9 mouse cellular contexts compared by ENCODE assay signal in the genomic region with DNA sequence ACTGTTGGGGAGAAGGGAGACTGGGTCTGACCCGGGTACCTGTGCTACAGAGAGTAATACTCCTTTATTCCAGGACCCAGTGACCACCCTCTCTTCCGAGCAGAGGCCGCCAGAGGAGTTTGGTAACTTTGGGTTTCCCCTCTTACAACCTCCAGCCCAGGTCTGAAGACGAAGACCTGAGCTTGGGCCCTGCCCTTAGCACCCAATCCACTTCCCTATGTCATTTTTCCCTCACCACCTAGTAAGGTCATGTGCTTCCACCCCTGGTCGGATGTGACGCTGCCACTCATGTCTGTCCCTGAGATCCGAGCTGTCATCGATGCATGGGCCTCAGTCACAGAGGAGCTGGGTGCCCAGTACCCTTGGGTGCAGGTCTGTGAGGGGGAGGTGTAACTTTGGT. TPM values are rescaled to one million over a fixed set of nuclear protein-coding genes. Genes with fewer than 3 reads are reported as not detected.
DNase-seq lines count a peak whose midpoint lies in the region; ATAC-seq lines count a peak whose summit lies in the region.
"Had no signal": no experiment of that assay in that cellular context is flagged by ENCODE, and none has a peak within 500 bp of the region (broad histone marks: within the 10 kb centered on the region; RNA-seq: fewer than 3 reads in every experiment).

No protein-coding gene starts in this region.

- H3K4me3 ChIP-seq in kidney, embryonic 16.5 days (ENCODE audit: low read length), result peak overlapping the region; percentile 62
- peak overlapping the region; percentile 67 for H3K4me3 ChIP-seq in embryonic facial prominence, embryonic 11.5 days (ENCODE audit: low read depth, low read length)
- peak overlapping the region; percentile 63 for H3K4me3 ChIP-seq in hindbrain, embryonic 14.5 days (replicated peaks; ENCODE audit: low read length)
- H3K4me3 ChIP-seq in midbrain, embryonic 16.5 days (ENCODE audit: low read depth, low read length), result peak overlapping the region; percentile 66

- no peaks in the 10 kb centered on the region for H3K27me3 ChIP-seq in kidney, embryonic 16.5 days (ENCODE audit: insufficient read depth, low read length)
- no peaks in the 10 kb centered on the region for H3K27me3 ChIP-seq in embryonic facial prominence, embryonic 11.5 days (ENCODE audit: control insufficient read depth, insufficient read depth, low read length)
- no peaks in the 10 kb centered on the region for H3K27me3 ChIP-seq in hindbrain, embryonic 14.5 days (ENCODE audit: control insufficient read depth, insufficient read depth, low read length)
- H3K27me3 ChIP-seq in midbrain, embryonic 16.5 days (ENCODE audit: control insufficient read depth, insufficient read depth, low read depth, low read length), result no peaks in the 10 kb centered on the region

- no peak overlapping the region for H3K27ac ChIP-seq in kidney, embryonic 16.5 days (ENCODE audit: low read length)
- no peak overlapping the region for H3K27ac ChIP-seq in embryonic facial prominence, embryonic 11.5 days (replicated peaks; ENCODE audit: low read depth, low read length)
- H3K27ac ChIP-seq in hindbrain, embryonic 14.5 days, result no peak overlapping the region
- no peak overlapping the region for H3K27ac ChIP-seq in midbrain, embryonic 16.5 days (ENCODE audit: low read length)

- peak overlapping the region; percentile 82 for H3K9ac ChIP-seq in kidney, embryonic 16.5 days (replicated peaks; ENCODE audit: low read length)
- H3K9ac ChIP-seq in embryonic facial prominence, embryonic 11.5 days (replicated peaks; ENCODE audit: low read length), result peak overlapping the region; percentile 34
- peak overlapping the region; percentile 77 for H3K9ac ChIP-seq in hindbrain, embryonic 14.5 days
- H3K9ac ChIP-seq in midbrain, embryonic 16.5 days (ENCODE audit: low read depth, low read length), result peak overlapping the region; percentile 75

- no peak for DNase-seq in kidney, postnatal 4 days
- DNase-seq in embryonic facial prominence, embryonic 11.5 days (ENCODE audit: low spot score), result no peak
- DNase-seq in hindbrain, embryonic 14.5 days (ENCODE audit: low spot score), result no peak
- no peak for DNase-seq in left cerebral cortex, adult 18-20 months (ENCODE audit: low spot score in 2 of 2)
- no peak for DNase-seq in gastrocnemius, postnatal 36 days
- no peak for DNase-seq in thymus, postnatal 25 days

- whole genome bisulfite sequencing in kidney, embryonic 16.5 days, result 76% methylated on average over 8 of the region's 8 CpGs
- 83% methylated on average over 8 of the region's 8 CpGs for WGBS in embryonic facial prominence, embryonic 11.5 days
- 80% methylated on average over 8 of the region's 8 CpGs for WGBS in hindbrain, embryonic 14.5 days
- 82% methylated on average over 8 of the region's 8 CpGs for WGBS in midbrain, embryonic 16.5 days

- peaks cover 35% of the 10 kb centered on the region for H3K4me1 ChIP-seq in kidney, embryonic 16.5 days (ENCODE audit: insufficient read depth, low read length)
- H3K4me1 ChIP-seq in embryonic facial prominence, embryonic 11.5 days (ENCODE audit: control insufficient read depth, insufficient read depth, low read length), result peaks cover 5% of the 10 kb centered on the region; the same call in 1 of the 2 replicates
- H3K4me1 ChIP-seq in hindbrain, embryonic 14.5 days (replicated peaks; ENCODE audit: control insufficient read depth, insufficient read depth, low read length), result peaks cover 25% of the 10 kb centered on the region
- peaks cover 23% of the 10 kb centered on the region for H3K4me1 ChIP-seq in midbrain, embryonic 16.5 days (ENCODE audit: control insufficient read depth, insufficient read depth, low read length)

- intact Hi-C loops in gastrocnemius, postnatal 36 days (cut with DNase I), result no loop called here

- H3K36me3 ChIP-seq in kidney, embryonic 16.5 days (ENCODE audit: insufficient read depth, low read length), result no peaks in the 10 kb centered on the region
- H3K36me3 ChIP-seq in embryonic facial prominence, embryonic 11.5 days (replicated peaks; ENCODE audit: control insufficient read depth, insufficient read depth, low read depth, low read length), result no peaks in the 10 kb centered on the region
- peaks cover 4% of the 10 kb centered on the region for H3K36me3 ChIP-seq in hindbrain, embryonic 14.5 days (replicated peaks; ENCODE audit: control insufficient read depth, insufficient read depth)
- H3K36me3 ChIP-seq in midbrain, embryonic 16.5 days (ENCODE audit: control insufficient read depth, insufficient read depth, low read length), result no peaks in the 10 kb centered on the region; the same call in 1 of the 2 replicates

- peak overlapping the region; percentile 84 for H3K4me2 ChIP-seq in kidney, embryonic 16.5 days (replicated peaks; ENCODE audit: low read depth, low read length)
- peak overlapping the region; percentile 88 for H3K4me2 ChIP-seq in embryonic facial prominence, embryonic 11.5 days (ENCODE audit: low read depth, low read length)
- peak overlapping the region; percentile 96 for H3K4me2 ChIP-seq in hindbrain, embryonic 14.5 days (replicated peaks)
- peak overlapping the region; percentile 58 for H3K4me2 ChIP-seq in midbrain, embryonic 16.5 days (ENCODE audit: low read length)

- no peak for ATAC-seq in kidney, embryonic 16.5 days (ENCODE audit: low FRiP score, low TSS enrichment)
- ATAC-seq in embryonic facial prominence, embryonic 11.5 days (replicated peaks; ENCODE audit: insufficient number of reproducible peaks, low FRiP score, low TSS enrichment, low read depth), result no peak
- no peak for ATAC-seq in hindbrain, embryonic 14.5 days (ENCODE audit: low FRiP score)
- ATAC-seq in midbrain, embryonic 16.5 days, result peak; percentile 8; the same call in 1 of the 2 replicates

- no peaks in the 10 kb centered on the region for H3K9me3 ChIP-seq in kidney, embryonic 16.5 days (ENCODE audit: low read length)
- H3K9me3 ChIP-seq in embryonic facial prominence, embryonic 11.5 days (replicated peaks; ENCODE audit: control insufficient read depth, low read length), result no peaks in the 10 kb centered on the region
- no peaks in the 10 kb centered on the region for H3K9me3 ChIP-seq in hindbrain, embryonic 14.5 days (ENCODE audit: control insufficient read depth, low read length)
- H3K9me3 ChIP-seq in midbrain, embryonic 16.5 days (replicated peaks; ENCODE audit: control insufficient read depth, low read length, poor library complexity, severe bottlenecking), result no peaks in the 10 kb centered on the region

RNA-seq across cellular contexts. Expression of a gene that starts 0.5 kb away (rescaled TPM):
- polyA plus RNA-seq in kidney, embryonic 16.5 days (2015; fragmentation: Nextera tagmentation; extraction: Ambion mirVana), result 98.2 and 100 TPM in 2 replicates
- 73.4 and 83.8 TPM in 2 replicates for polyA plus RNA-seq in embryonic facial prominence, embryonic 11.5 days (2014; fragmentation: Nextera tagmentation; extraction: Ambion mirVana)
- 77.5 and 84.5 TPM in 2 replicates for polyA plus RNA-seq in hindbrain, embryonic 14.5 days (2014; fragmentation: Nextera tagmentation; extraction: Ambion mirVana)
- polyA plus RNA-seq in midbrain, embryonic 16.5 days (2015; fragmentation: Nextera tagmentation; extraction: Ambion mirVana), result 57.3 and 65.1 TPM in 2 replicates
- total RNA-seq in left cerebral cortex, adult 18-20 months (2021), result 10 to 100 TPM; 49.5 to 58.6 TPM
- 1 to 10 TPM; 7.2 to 8.8 TPM for total RNA-seq in gastrocnemius, postnatal 36 days (2021)

RNA-seq across cellular contexts. Expression of a gene that starts 1.4 kb away (rescaled TPM):
- 61.9 and 65.5 TPM in 2 replicates for polyA plus RNA-seq in kidney, embryonic 16.5 days (2015; fragmentation: Nextera tagmentation; extraction: Ambion mirVana)
- 35.1 and 37.5 TPM in 2 replicates for polyA plus RNA-seq in embryonic facial prominence, embryonic 11.5 days (2014; fragmentation: Nextera tagmentation; extraction: Ambion mirVana)
- 46.2 and 47.2 TPM in 2 replicates for polyA plus RNA-seq in hindbrain, embryonic 14.5 days (2014; fragmentation: Nextera tagmentation; extraction: Ambion mirVana)
- polyA plus RNA-seq in midbrain, embryonic 16.5 days (2015; fragmentation: Nextera tagmentation; extraction: Ambion mirVana), result 52.5 and 58.9 TPM in 2 replicates
- 10 to 100 TPM; 66.6 to 79.6 TPM for total RNA-seq in left cerebral cortex, adult 18-20 months (2021)
- 10 to 100 TPM; 27.5 to 36.7 TPM for total RNA-seq in gastrocnemius, postnatal 36 days (2021)

RNA-seq across cellular contexts. Expression of a gene that starts 17.6 kb away (rescaled TPM):
- 36.3 and 38.5 TPM in 2 replicates for polyA plus RNA-seq in kidney, embryonic 16.5 days (2015; fragmentation: Nextera tagmentation; extraction: Ambion mirVana)
- polyA plus RNA-seq in embryonic facial prominence, embryonic 11.5 days (2014; fragmentation: Nextera tagmentation; extraction: Ambion mirVana), result 47.7 and 49.3 TPM in 2 replicates
- polyA plus RNA-seq in hindbrain, embryonic 14.5 days (2014; fragmentation: Nextera tagmentation; extraction: Ambion mirVana), result 238 and 269 TPM in 2 replicates
- 290 and 302 TPM in 2 replicates for polyA plus RNA-seq in midbrain, embryonic 16.5 days (2015; fragmentation: Nextera tagmentation; extraction: Ambion mirVana)
- 100 to 1,000 TPM; 226 to 245 TPM for total RNA-seq in left cerebral cortex, adult 18-20 months (2021)
- total RNA-seq in gastrocnemius, postnatal 36 days (2021), result 10 to 100 TPM; 18.5 to 19.1 TPM

RNA-seq across cellular contexts. Expression of a gene that starts 25.5 kb away (rescaled TPM):
- polyA plus RNA-seq in kidney, embryonic 16.5 days (2015; fragmentation: Nextera tagmentation; extraction: Ambion mirVana), result not detected in 2 replicates
- polyA plus RNA-seq in embryonic facial prominence, embryonic 11.5 days (2014; fragmentation: Nextera tagmentation; extraction: Ambion mirVana), result 0.42 TPM in 1 of 2 replicates, not detected in the other
- polyA plus RNA-seq in hindbrain, embryonic 14.5 days (2014; fragmentation: Nextera tagmentation; extraction: Ambion mirVana), result 1.0 and 1.5 TPM in 2 replicates
- polyA plus RNA-seq in midbrain, embryonic 16.5 days (2015; fragmentation: Nextera tagmentation; extraction: Ambion mirVana), result 0.58 and 1.2 TPM in 2 replicates
- 1 to 10 TPM in 1 of 2 experiments, under 1 TPM in 1; 0.80 to 1.3 TPM for total RNA-seq in left cerebral cortex, adult 18-20 months (2021)
- not detected for total RNA-seq in gastrocnemius, postnatal 36 days (2021)
- total RNA-seq: megakaryocyte progenitor cell, adult 5-6 weeks had no signal

RNA-seq across cellular contexts. Expression of a gene that starts 33.5 kb away (rescaled TPM):
- polyA plus RNA-seq in kidney, embryonic 16.5 days (2015; fragmentation: Nextera tagmentation; extraction: Ambion mirVana), result 137 and 149 TPM in 2 replicates
- 119 and 128 TPM in 2 replicates for polyA plus RNA-seq in embryonic facial prominence, embryonic 11.5 days (2014; fragmentation: Nextera tagmentation; extraction: Ambion mirVana)
- 271 and 274 TPM in 2 replicates for polyA plus RNA-seq in hindbrain, embryonic 14.5 days (2014; fragmentation: Nextera tagmentation; extraction: Ambion mirVana)
- 295 and 313 TPM in 2 replicates for polyA plus RNA-seq in midbrain, embryonic 16.5 days (2015; fragmentation: Nextera tagmentation; extraction: Ambion mirVana)
- 100 to 1,000 TPM; 166 to 172 TPM for total RNA-seq in left cerebral cortex, adult 18-20 months (2021)
- 10 to 100 TPM; 40.9 to 41.9 TPM for total RNA-seq in gastrocnemius, postnatal 36 days (2021)
